Mouse (Mus musculus) 3134 (cell line): ENCODE measurements around the gene Spdl1.

Experiments used
- DNase-seq: peaks from one replicate; pipeline ENCODE4 v3.0.0-alpha.2; 2011; ENCODE audit warnings: low spot score; ENCODE audit not compliant: insufficient read length; ENCODE audit errors: extremely low read depth

The Spdl1 gene

DNA sequence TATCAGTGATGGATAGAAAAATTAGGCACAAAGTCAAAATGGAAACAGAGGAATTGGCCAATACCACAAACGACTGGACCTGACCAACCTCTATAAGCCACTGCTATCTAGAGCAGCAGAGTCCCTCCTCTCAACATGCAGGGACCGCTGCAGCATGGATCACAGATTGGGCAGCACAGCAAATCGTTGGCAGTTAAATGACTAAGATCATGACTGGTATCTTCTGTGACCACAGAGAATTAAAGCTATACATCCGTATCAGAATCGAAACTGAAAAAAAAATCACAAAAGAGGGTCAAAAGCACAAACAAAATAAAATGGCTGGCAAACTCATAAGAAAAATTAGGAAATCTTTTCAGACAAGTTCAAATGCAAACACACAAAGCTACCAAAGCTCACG lies 71.3 kb downstream of the Spdl1 start:
- no peak for DNase-seq

DNA sequence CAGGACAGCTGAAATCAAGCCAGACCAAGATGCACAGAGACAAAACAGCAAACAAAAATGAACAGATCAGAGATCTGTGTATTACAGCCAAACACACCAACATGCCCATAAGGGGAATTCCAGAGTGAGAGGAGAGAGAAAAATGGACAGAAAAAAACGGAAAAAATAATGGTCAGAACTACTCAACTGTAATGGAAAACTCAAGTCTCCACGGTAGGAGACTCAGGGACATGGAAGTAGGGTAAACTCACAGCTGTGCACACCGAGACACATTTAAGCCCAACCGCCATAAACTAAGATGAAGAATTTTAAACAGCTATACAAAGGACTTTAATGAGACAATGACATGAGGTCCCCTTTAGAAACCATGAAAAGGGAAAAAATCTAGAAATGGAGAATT lies 73.9 kb downstream of the Spdl1 start:
- no peak for DNase-seq
